Mouse (Mus musculus): ENCODE measurements around the gene Serpinb3a. TPM values are rescaled to one million over a fixed set of nuclear protein-coding genes. Genes with fewer than 3 reads are reported as not detected.

The Serpinb3a gene
- total and polyA plus RNA-seq, 2 experiments from 2014 or later: not detected

DNA sequence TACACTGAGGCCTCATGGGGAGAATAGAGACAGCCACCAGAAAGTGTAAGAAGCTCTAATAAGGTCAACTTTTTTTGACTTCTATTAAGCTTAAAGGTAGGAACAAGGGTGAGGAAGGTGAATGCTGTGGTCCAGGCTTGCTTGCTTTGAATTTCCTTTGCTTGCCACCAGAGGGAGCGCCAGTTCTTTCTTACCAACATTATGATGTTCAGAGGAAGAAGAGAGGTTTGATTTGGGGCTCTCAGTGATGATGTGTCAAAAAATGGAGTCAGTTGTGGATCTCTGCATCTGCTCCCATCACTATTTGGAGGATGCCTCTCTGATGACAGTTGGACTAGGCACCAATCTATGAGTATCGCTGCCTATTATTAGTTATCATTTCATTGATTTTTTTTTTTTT lies 37.6 kb downstream of the Serpinb3a start:
- Histone ChIP-seq H3K9ac (replicated peaks; ENCODE audit: low read depth, low read length) (no peak overlapping the region), H3K27ac (ENCODE audit: low read depth) (no peak overlapping the region), H3K36me3 (replicated peaks; ENCODE audit: control insufficient read depth, insufficient read depth, low read length) (no peaks in the 10 kb centered on the region), H3K4me3 (ENCODE audit: low read depth, low read length) (no peak overlapping the region), H3K9me3 (replicated peaks; ENCODE audit: control insufficient read depth, low read length) (no peaks in the 10 kb centered on the region), H3K27me3 (ENCODE audit: control insufficient read depth, insufficient read depth, low read length) (no peaks in the 10 kb centered on the region), H3K4me2 (ENCODE audit: low read depth, low read length) (no peak overlapping the region), H3K4me1 (ENCODE audit: control insufficient read depth, insufficient read depth) (no peaks in the 10 kb centered on the region)
- TF ChIP-seq EP300 (IDR thresholded peaks at IDR 0.05; ENCODE audit: low read depth) (no peak), CTCF (IDR thresholded peaks at IDR 0.05; ENCODE audit: low read depth) (peak; percentile 68)
- ATAC-seq (ENCODE audit: insufficient read depth, low read depth) (no peak), DNase-seq (ENCODE audit: low spot score) (peak; percentile 9)
- WGBS: 42% methylated on average over 2 of the region's 2 CpGs

DNA sequence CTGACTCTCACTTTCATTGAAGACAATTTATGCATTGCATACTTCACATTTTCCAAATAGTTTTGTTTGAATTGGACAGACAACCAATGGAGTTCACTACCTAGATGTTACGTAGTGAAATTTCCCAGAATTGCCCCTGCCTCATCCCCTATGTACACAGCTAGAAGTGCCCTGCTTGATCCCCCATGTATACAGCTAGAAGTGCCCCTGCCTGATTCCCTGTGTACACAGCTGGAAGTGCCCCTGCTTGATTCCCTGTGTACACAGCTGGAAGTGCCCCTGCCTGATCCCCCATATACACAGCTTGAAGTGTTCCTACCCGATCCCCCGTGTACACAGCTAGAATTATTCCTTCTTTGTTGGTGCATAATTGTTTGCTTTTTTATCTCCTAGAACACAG lies 45.8 kb downstream of the Serpinb3a start:
- Histone ChIP-seq H3K27ac (ENCODE audit: low read depth) (no peak overlapping the region), H3K9ac (replicated peaks; ENCODE audit: low read depth, low read length) (no peak overlapping the region), H3K27me3 (ENCODE audit: control insufficient read depth, insufficient read depth, low read length) (no peaks in the 10 kb centered on the region), H3K36me3 (replicated peaks; ENCODE audit: control insufficient read depth, insufficient read depth, low read length) (no peaks in the 10 kb centered on the region), H3K4me1 (ENCODE audit: control insufficient read depth, insufficient read depth) (no peaks in the 10 kb centered on the region), H3K4me2 (ENCODE audit: low read depth, low read length) (no peak overlapping the region), H3K9me3 (replicated peaks; ENCODE audit: control insufficient read depth, low read length) (no peaks in the 10 kb centered on the region), H3K4me3 (ENCODE audit: low read depth, low read length) (no peak overlapping the region)
- TF ChIP-seq EP300 (IDR thresholded peaks at IDR 0.05; ENCODE audit: low read depth): no peak
- no peak for TF ChIP-seq CTCF (IDR thresholded peaks at IDR 0.05; ENCODE audit: low read depth)
- no peak for DNase-seq (ENCODE audit: low spot score)
- 83% methylated on average over 3 of the region's 3 CpGs for WGBS
- no peak for ATAC-seq (ENCODE audit: insufficient read depth, low read depth)

DNA sequence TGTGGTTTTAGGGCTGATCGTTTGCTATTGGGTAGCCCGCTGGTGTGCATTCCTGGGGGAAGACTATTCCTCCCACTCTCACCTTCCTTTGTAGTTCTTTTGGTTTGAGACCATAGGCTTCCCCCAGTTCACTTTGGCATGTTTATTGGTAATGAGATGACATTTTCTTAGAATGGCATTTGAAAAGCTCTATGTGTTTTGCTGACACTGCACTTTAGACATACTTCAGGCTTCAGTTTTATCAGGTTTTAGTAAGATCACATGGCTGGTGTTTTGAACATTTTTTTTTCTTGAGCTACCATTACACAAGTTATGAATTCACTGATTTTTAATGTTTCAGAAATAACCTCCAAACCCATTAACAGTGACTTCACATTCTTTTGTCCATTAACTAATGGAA lies 50.3 kb downstream of the Serpinb3a start:
- Histone ChIP-seq H3K36me3 (replicated peaks; ENCODE audit: control insufficient read depth, insufficient read depth, low read length) (no peaks in the 10 kb centered on the region), H3K27ac (ENCODE audit: low read depth) (no peak overlapping the region), H3K9ac (replicated peaks; ENCODE audit: low read depth, low read length) (no peak overlapping the region), H3K4me3 (ENCODE audit: low read depth, low read length) (no peak overlapping the region), H3K4me2 (ENCODE audit: low read depth, low read length) (no peak overlapping the region), H3K27me3 (ENCODE audit: control insufficient read depth, insufficient read depth, low read length) (no peaks in the 10 kb centered on the region), H3K4me1 (ENCODE audit: control insufficient read depth, insufficient read depth) (no peaks in the 10 kb centered on the region), H3K9me3 (replicated peaks; ENCODE audit: control insufficient read depth, low read length) (no peaks in the 10 kb centered on the region)
- TF ChIP-seq EP300 (IDR thresholded peaks at IDR 0.05; ENCODE audit: low read depth) (no peak), CTCF (IDR thresholded peaks at IDR 0.05; ENCODE audit: low read depth) (no peak)
- no peak for DNase-seq (ENCODE audit: low spot score)
- no peak for ATAC-seq (ENCODE audit: insufficient read depth, low read depth)
- 91% methylated on average over 2 of the region's 2 CpGs for WGBS

DNA sequence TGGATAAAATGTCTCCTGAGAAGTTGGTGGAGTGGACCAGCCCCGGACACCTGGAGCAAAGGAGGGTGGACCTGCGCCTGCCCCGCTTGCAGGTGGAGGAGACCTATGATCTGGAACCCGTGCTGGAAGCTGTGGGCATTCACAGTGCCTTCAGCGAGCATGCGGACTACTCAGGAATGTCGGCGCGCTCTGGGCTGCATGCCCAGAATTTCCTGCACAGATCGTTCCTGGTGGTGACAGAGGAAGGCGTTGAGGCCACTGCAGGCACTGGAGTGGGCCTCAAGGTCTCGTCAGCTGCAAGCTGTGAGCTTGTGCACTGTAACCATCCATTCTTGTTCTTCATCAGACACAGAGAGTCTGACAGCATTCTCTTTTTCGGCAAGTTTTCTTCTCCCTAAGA lies 51.7 kb downstream of the Serpinb3a start:
- Histone ChIP-seq H3K27me3 (ENCODE audit: control insufficient read depth, insufficient read depth, low read length) (no peaks in the 10 kb centered on the region), H3K27ac (ENCODE audit: low read depth) (peak overlapping the region; percentile 23; the same call in 1 of the 2 replicates), H3K4me1 (ENCODE audit: control insufficient read depth, insufficient read depth) (no peaks in the 10 kb centered on the region), H3K9me3 (replicated peaks; ENCODE audit: control insufficient read depth, low read length) (no peaks in the 10 kb centered on the region), H3K4me3 (ENCODE audit: low read depth, low read length) (peak overlapping the region; percentile 9; the same call in 1 of the 2 replicates), H3K36me3 (replicated peaks; ENCODE audit: control insufficient read depth, insufficient read depth, low read length) (no peaks in the 10 kb centered on the region), H3K9ac (replicated peaks; ENCODE audit: low read depth, low read length) (no peak overlapping the region), H3K4me2 (ENCODE audit: low read depth, low read length) (peak overlapping the region; percentile 43)
- 23% methylated on average over 13 of the region's 13 CpGs for WGBS
- TF ChIP-seq CTCF (IDR thresholded peaks at IDR 0.05; ENCODE audit: low read depth) (no peak), EP300 (IDR thresholded peaks at IDR 0.05; ENCODE audit: low read depth) (no peak)
- DNase-seq (ENCODE audit: low spot score) (peak; percentile 82), ATAC-seq (ENCODE audit: insufficient read depth, low read depth) (peak; percentile 99)

Other genes with a start within 250 kb of the Serpinb3a start
- not detected in 2 replicates for gene Serpinb5, start 191.1 kb downstream of the Serpinb3a start, total RNA-seq (2014; rRNA removed; ENCODE audit: low replicate concordance)
- not detected in 2 replicates for gene Serpinb5, start 191.1 kb downstream of the Serpinb3a start, polyA plus RNA-seq (2015; fragmentation: Nextera tagmentation; extraction: Ambion mirVana)
- gene Serpinb12, start 117.9 kb downstream of the Serpinb3a start, total RNA-seq (2014; rRNA removed; ENCODE audit: low replicate concordance): 3.4 TPM in 1 of 2 replicates, not detected in the other
- gene Serpinb12, start 117.9 kb downstream of the Serpinb3a start, polyA plus RNA-seq (2015; fragmentation: Nextera tagmentation; extraction: Ambion mirVana): 0.19 TPM in 1 of 2 replicates, not detected in the other
- gene Serpinb13, start 71.3 kb downstream of the Serpinb3a start, total RNA-seq (2014; rRNA removed; ENCODE audit: low replicate concordance): not detected in 2 replicates
- not detected in 2 replicates for gene Serpinb13, start 71.3 kb downstream of the Serpinb3a start, polyA plus RNA-seq (2015; fragmentation: Nextera tagmentation; extraction: Ambion mirVana)
- gene Serpinb3d, start 31.2 kb upstream of the Serpinb3a start, total RNA-seq (2014; rRNA removed; ENCODE audit: low replicate concordance): not detected in 2 replicates
- not detected in 2 replicates for gene Serpinb3d, start 31.2 kb upstream of the Serpinb3a start, polyA plus RNA-seq (2015; fragmentation: Nextera tagmentation; extraction: Ambion mirVana)
- not detected in 2 replicates for gene Serpinb3b, start 226.1 kb upstream of the Serpinb3a start, total RNA-seq (2014; rRNA removed; ENCODE audit: low replicate concordance)
- not detected in 2 replicates for gene Serpinb3b, start 226.1 kb upstream of the Serpinb3a start, polyA plus RNA-seq (2015; fragmentation: Nextera tagmentation; extraction: Ambion mirVana)
- not detected in 2 replicates for gene Serpinb3c, start 226.1 kb upstream of the Serpinb3a start, total RNA-seq (2014; rRNA removed; ENCODE audit: low replicate concordance)
- not detected in 2 replicates for gene Serpinb3c, start 226.1 kb upstream of the Serpinb3a start, polyA plus RNA-seq (2015; fragmentation: Nextera tagmentation; extraction: Ambion mirVana)

Measured in heart, postnatal 0 days (tissue).